Mouse (Mus musculus): ENCODE results near the gene Hist2h2ab.

DNA sequence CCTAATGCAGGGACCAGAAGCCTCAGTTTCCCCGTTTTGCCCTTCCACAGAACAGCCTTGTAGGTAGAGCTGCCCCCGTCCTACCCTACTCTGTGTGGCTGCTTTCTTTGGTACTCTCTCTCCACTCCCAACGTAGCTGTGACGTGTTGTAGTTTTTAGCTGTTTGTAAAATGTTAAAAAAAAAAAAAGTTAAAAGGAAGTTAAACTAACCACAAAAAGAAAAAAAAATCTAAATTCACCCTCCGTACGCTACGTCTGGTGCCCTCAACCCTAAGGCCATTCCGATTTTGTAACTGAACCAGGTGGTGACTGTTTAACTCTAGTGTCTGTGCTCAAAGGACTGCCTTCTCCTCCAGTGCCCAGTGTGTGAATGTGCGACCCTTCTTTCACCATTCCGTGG lies 24.7 kb upstream of the Hist2h2ab start:
- TF ChIP-seq CTCF (IDR thresholded peaks at IDR 0.05; ENCODE audit: extremely low read depth, insufficient read depth, insufficient read length, insufficient replicate concordance) (no peak), POLR2A (IDR thresholded peaks at IDR 0.05; ENCODE audit: low read depth, low read length) (no peak)

Data from spleen, adult 2 months (tissue).